Mouse (Mus musculus) pancreas, adult 10 weeks (tissue): ENCODE data around the gene Samt4. TPM values are rescaled to one million over a fixed set of nuclear protein-coding genes. Genes with fewer than 3 reads are reported as not detected.

ENCODE experiments used
- polyA plus RNA-seq: library from polyadenylated mRNA; stranded (reverse); fragments of 350-450 nt; fragmentation: Illumina TruSeq; extraction: RNeasy Lipid Tissue Mini Kit (QIAGEN cat#74804); gene quantifications from one replicate; pipeline ENCODE4 v1.2.3, GENCODE M21; 2015; ENCODE audit warnings: low read depth, low replicate concordance; ENCODE audit not compliant: insufficient read depth

Samt4 gene
- not detected for polyA plus RNA-seq

DNA sequence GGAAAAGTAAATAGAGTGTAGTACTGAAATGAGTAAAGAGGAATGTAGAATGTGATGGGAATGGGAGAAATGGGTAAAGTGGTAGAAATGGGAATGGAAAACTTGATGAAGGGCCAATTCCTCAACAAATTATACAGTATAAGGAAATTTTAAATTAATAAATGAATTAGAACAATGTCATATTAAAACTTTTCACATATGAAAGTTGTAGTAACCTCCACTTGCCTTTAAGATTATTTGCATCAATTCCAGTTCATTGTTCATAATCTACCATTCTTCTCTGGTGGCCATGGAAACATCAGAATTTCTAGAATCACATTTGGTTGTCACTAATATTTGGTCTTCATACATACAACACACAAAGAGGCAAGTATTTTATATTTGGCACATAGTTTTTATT is at the start of gene Samt4:
Gene Samt4, plus strand, starts transcription at position 301 of the 400 bp plus-strand sequence.

Other genes with a start within 250 kb of the Samt4 start
- not detected for gene 4930524N10Rik, start 138.6 kb upstream of the Samt4 start, polyA plus RNA-seq
- gene Samt2, start 97.4 kb downstream of the Samt4 start, polyA plus RNA-seq: not detected